Mouse (Mus musculus) cerebellum, postnatal 4 days (tissue): ENCODE data around the gene Mlxip.

Source experiments
- DNase-seq, 2 experiments: peaks; one replicate each; pipeline ENCODE4 v3.0.0; 2022; ENCODE audit warnings: low spot score in 2 of 2, mixed read lengths in 1 of 2

The Mlxip gene

DNA sequence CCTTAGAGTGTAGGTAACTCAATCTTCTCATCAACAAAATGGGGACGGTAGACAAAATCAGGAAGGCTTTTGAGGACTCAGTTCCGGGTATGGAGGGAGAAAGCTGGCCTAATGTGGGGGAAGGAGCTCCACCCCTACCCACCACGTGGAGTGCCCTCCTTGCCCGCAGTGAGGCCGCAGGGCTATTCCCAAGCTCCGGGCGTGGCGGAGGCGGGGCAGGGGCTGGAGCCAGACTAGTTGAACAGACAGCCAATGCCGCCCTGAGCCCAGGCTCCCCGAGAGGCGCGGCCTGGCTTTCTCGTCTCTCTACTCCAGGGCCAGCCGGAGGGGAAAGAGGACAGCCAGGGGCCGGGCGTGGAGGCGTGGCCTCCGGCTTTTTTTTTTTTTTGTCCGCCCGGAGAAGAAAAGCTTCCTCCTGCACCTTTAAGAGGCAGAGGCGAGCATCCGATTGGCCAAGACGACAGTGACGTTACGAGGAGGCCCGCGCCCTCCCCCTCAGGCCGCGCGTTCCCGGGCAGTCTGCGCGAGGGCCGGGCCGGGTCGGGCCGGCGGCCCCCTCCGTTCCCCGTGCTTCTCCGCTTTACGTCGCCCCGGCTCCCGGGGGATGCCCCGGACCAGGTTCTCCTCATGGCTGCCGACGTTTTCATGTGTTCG lies at the start of gene Mlxip:
TSS of gene Mlxip (plus strand) at position 496 of the 654 bp plus-strand sequence.
- peak; percentile 72 to 87 for DNase-seq

- peak in 1 of 2 experiments; percentile 50 for DNase-seq
These were observed 49.4 kb upstream of the Mlxip start for GRCm38 (mm10) chr5:123344963-123345852.

DNA sequence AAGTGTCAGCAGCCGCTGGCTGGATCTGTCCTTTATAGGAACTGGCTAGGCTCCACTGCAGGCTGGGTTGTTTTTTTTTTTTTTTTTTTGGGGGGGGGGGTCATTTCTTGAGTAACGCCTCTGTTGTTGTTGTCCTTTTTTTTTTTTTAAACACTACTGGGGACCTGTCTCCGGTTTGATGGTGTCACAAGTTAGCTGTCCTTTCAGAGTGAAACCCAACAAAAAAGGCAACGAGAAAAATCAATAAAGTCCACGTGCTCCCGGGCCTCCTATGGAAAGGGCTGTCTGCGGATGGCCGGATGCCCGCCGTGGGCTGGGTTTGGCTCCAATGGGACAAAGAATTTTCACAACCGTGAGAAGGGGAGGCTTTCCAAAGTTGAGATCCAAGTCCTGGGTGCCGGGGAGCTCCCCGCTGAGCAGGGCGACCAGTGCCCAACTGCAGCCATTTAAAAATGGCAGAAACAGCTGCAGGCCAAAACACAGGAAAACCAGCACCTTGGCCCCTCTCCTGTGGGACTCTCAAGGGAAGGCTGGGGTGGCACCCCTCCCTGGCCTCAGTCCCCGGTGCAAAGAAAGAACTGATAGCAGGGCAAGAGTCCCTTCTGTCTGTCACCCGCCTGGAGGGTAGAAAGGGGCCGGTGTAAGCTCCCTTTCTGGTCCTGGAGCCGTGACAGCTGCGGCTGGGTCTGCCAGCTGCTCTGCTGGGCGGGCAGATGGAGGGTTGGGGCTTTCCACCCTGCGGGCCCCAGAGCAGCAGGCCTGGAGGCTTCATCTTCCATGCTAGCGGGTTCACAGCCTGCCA lies 48.5 kb upstream of the Mlxip start:
- DNase-seq = peak; percentile 49 to 89

DNA sequence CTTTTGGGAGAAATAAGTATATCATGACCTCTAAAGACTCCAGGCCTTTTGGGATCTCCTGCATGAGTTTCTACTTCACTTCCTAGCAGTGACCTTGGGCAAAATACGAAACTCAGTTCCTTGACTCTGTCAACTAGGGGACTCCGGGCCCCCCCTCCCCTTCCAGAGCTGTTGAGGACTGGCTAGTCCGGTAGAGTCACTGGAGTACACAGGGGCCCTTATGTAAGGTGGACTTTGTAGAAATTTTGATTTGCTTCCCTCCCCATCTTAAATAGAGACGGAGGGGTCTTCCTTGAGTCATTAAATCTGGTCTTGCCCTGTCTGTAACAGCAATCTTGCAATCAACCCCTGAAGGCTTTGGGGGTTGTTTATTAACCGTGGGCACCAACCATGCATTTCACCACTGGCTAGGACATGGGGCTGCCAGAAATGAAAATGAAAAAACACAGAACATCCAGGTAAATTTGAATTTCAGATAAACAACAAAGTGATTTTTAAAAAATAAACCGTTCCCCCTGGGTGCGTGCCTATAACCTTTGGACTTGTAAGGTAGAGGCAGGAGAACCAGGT lies 47.8 kb upstream of the Mlxip start:
- DNase-seq = no peak

- no peak for DNase-seq
These were observed 46.6 kb upstream of the Mlxip start for GRCm38 (mm10) chr5:123347985-123348384.

- DNase-seq = no peak
These were observed 44.2 kb upstream of the Mlxip start for GRCm38 (mm10) chr5:123350386-123350785.

GRCm38 (mm10) chr5:123355918-123356317 lies 38.7 kb upstream of the Mlxip start:
- no peak for DNase-seq

DNA sequence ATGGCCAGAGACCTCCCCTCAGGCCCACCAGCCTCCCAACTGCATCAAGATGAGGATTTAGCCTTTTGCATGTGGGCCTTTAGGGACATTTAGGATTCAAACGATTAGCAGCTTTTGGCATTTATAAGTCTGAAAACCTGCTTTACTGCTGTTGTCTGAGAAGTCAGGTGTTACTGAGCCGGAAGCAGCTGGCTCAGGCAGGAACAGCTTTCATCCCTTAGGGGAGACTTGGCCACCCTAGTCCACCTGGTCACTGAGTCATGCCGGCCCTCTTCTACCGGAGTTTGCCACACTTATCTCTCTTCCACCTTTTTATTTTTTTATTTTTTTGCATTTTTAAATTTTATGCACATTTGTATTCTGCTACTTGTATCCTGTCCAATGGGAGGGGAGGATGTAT lies 37.3 kb upstream of the Mlxip start:
- no peak for DNase-seq

DNA sequence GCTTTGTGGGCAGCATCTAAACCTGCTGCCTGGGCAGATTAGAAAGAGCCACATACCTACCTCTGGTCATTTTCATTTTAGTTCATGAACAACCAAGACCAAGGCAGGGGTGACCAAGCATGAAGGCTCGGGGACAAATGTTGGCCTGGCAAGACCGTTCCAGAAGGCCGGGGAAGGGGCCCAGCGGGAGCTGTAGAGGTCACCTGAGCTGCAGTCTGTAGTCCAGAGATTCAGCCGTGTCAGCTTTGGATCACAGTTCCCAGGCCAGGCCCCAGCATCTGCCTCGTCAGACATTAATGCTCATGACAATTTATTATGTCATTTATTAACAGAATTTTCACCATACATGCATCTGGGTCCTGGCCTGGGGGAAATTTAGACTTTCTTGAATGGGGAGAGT lies 35.2 kb upstream of the Mlxip start:
- no peak for DNase-seq

DNA sequence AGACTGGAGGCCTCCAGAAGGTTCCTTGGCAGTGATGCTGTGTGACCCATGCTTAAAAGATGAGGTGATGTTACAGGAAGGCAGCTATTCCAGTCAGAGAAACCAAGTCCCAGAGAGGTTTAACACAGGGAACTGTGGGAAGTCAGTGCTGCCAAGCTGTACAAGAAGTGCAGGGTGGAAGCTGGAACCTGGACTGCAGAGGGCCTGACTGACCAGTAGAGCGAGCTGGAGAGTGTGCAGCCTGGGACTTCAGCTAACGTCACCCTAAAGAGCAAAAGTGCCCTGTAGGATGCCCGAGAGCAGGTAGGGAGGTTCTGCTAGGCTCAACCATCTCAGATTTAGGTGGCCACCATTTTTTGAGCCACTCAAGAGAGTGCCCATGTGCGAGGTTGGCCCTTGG lies 31.7 kb upstream of the Mlxip start:
- no peak for DNase-seq

- no peak for DNase-seq
These were observed 30.2 kb upstream of the Mlxip start for GRCm38 (mm10) chr5:123364302-123364971.

DNA sequence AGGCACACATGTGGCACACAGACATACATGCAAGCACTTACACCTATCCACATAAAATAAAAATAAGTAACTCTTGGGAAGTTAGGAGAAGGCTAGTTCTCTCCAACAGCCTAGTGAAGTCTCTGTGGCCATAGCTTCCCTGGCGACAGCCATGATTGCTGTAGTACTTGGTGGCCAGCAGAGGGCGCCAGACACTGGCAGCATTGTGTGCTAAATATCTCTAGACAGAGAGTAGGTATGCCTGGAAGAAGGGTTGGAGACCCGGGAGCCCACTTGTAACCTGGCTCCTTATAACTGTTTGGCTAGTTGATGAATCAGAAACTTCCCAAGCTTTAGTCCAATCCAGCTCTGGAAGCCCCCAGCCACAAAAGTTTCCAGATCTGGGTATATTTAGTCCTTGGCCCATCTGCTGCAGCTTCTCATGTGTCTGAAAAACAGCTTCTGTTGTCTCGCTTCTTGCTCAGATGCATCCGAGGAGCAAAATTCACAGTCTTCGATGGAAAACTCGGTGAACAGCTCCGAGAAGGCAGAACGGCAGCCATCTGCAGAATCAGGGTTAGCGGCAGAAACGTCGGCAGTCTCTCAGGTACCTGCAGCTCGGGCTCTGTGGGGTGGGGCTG lies 25.6 kb upstream of the Mlxip start:
- peak in 1 of 2 experiments; percentile 36 for DNase-seq

- no peak for DNase-seq
These were observed 24.5 kb upstream of the Mlxip start for GRCm38 (mm10) chr5:123370049-123370448.

DNA sequence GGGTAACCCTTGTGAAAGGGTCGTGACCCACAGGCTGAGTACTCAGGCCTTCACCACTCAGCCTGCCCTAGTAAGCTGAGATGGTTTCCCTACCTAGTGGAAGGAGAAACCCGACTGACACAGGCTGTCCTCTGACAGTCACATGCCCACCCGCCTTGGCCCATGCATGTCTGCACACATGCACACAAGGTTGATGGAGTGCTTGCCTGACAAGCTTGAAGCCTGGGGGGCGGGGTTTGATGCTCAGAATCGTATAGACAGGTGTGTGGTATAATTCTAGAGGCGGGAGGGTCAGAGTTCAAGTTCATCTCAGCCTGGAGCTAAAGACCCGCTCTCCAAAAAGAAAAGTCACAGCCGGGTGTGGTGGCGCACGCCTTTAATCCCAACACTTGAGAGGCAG lies 19.3 kb upstream of the Mlxip start:
- no peak for DNase-seq

DNA sequence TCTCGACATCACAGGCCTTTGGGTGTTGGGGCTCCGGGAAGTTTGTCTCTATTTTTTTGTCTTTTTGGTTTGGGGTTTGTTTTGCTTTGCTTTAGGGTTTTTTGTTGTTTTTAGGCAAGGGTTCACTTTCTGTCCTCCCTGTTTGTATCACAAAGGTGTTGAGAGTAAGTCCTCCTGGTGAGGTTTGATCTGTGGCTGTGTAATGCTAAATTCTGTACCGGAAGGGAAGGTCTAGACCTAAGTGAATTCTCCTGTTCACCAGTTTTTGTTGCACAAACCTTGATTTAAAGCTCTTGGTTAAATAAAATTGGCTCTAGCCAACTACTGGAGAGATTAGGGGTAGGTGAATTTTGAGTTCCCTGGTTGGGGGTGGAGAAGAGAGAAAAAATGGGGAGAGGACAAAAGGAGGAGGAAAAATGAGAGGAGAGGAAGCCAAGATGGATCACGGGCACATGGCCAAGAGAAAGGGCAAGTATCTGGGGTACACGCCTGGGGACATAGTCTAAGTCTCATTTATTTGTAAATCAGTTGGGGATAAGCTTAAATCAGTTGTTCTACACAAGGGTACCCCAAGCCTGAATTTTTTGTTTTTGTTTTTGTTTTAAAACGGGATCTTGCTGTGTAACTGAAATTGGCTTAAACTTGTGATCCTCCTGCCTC lies 18.7 kb upstream of the Mlxip start:
- no peak for DNase-seq

GRCm38 (mm10) chr5:123376569-123376968 lies 18.0 kb upstream of the Mlxip start:
- DNase-seq = peak; percentile 50 to 74

DNA sequence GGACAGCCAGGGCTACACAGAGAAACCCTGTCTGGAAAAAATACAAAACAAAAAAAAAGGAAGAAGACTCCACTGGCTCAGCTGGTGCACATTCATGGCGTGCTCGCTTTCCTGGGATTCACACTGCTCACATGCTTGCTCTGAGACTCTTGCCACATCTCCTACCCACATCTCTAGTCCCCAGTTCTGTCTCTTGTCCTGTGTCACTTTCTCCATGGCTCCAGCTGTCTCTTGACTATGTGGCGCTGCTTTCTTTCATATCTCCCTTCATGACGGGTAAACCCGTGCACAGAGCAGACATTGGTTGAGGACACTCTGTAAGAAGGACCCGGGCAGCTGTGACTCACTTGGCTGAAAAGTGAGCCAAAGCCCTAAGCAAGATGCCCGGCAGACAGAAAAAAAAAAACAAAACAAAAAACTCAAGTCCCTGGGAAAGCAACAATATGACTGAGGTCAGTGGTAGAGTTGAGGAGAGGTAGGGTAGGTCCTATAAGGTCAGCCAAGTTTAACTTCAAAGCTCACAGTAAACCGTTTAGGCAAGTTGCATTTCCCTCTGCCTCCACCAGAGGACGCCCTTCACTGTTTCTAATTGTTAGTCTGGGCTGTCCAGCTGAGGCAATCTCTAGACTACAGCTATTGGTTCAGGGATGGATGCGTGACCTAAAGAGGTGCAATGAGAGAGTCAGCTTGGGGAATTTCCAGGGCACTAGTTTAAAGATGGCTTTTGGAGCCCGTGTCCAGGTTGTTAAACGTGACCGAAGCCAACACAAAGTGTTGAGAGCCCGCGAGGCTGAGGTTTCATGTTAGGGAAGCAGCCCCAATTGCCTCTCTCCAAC lies 17.3 kb upstream of the Mlxip start:
- peak; percentile 62 to 79 for DNase-seq

DNA sequence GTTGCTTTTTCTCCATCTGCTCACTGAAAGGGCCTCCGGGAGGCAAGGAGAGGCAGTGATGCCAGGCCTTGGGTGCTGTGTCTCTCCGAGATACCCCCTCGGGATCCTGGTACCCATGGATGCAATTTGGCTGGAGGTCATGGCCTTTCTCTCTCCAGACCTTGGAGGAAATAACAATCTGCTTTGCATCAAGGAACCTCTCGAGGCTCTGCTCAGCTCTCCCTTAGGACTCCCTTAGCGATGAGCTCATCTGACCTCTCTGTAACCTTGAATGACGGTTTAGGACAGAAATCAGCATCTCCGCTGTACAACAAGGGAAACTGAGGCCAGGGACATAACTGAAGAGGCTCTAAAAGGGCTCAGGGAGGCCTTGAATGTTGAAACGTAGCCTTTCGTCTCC lies 15.9 kb upstream of the Mlxip start:
- no peak for DNase-seq

DNA sequence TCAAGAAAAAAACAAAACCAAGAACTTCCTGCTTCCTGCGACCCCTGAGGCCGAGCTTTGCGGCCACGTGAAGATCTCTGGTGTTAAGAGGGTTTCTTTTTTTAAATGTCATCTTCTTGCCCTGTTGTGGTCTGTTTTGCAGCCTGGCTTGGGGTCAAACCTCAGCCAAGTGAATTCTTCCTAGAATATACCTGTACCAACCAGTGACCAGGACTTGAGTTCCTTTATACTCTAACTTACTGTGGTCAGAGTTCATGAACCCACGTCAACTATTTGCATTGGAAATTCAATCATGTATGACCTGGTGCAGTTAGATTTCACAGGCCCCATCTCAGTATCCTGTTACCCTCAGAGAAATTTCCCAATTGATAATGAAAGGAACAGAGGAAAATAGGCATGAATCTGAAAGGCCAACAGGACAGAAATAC lies 15.1 kb upstream of the Mlxip start:
- DNase-seq = no peak
